Mouse (Mus musculus) brain, embryonic 14.5 days (tissue): ENCODE measurements around the gene Olfr924.

ENCODE experiments used
- CTCF ChIP-seq: fragments of 200-500 bp; IDR thresholded peaks from 2 replicates; pipeline ENCODE4 v1.5.1; 2012; ENCODE audit warnings: inconsistent platforms, mild to moderate bottlenecking, moderate library complexity, borderline replicate concordance; ENCODE audit not compliant: insufficient read depth, insufficient read length; ENCODE audit errors: extremely low read depth
- POLR2A ChIP-seq: fragments of 200-500 bp; IDR thresholded peaks from 2 replicates; pipeline ENCODE4 v1.6.1; 2012; ENCODE audit warnings: mild to moderate bottlenecking, inconsistent platforms, borderline replicate concordance; ENCODE audit not compliant: poor library complexity, insufficient read depth, insufficient read length, severe bottlenecking; ENCODE audit errors: extremely low read depth

DNA sequence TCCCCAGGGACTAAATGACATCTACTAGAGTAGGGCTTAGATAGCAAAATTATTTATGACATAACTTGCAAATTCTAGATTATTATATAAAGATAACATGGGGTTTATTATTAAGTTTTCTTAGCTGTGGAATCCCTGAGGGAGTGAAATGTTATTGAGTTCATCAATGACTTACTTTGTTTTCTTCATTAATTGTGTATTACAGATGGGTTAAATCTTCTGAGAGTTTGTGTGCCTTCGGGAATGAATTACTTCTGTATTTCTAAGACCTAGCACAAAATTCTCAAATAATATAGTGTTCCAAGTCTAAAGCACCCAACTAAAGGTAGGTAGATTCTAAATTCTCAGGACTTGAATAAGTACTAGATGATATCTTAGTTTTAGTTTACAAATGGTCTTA, at the start of gene Olfr924:
- no peak for TF ChIP-seq CTCF
- TF ChIP-seq POLR2A, result no peak
